8 mouse cellular contexts compared by ENCODE assay signal in genomic region chr11:107545747-107546476, GRCm38 (mm10). TPM values are rescaled to one million over a fixed set of nuclear protein-coding genes. Genes with fewer than 3 reads are reported as not detected.
A peak's percentile ranks its signal among the peaks of the same experiment; 100 is the strongest.
DNase-seq lines count a peak whose midpoint lies in the region; ATAC-seq and TF ChIP-seq lines count a peak whose summit lies in the region.

No protein-coding gene starts in this region.

- ATAC-seq in embryonic facial prominence, embryonic 11.5 days (replicated peaks; ENCODE audit: insufficient number of reproducible peaks, low FRiP score, low TSS enrichment, low read depth): no peak
- ATAC-seq in lung, embryonic 16.5 days (ENCODE audit: low read depth): no peak
- ATAC-seq in megakaryocyte progenitor cell, adult 5-6 weeks (replicated peaks; ENCODE audit: poor library complexity): no peak
- no peak for ATAC-seq in activated CD4-positive, CD25-positive, alpha-beta regulatory T cell, adult 4 months

- peak; percentile 65 for DNase-seq in ES-E14 (ENCODE audit: low read depth, low spot score)
- no peak for DNase-seq in embryonic facial prominence, embryonic 11.5 days (ENCODE audit: low spot score)
- DNase-seq in kidney, adult 2 months: peak; percentile 40
- no peak for DNase-seq in B cell, adult 2 months
- no peak for DNase-seq in cerebellum, adult 9-10 months

- no peaks in the 10 kb centered on the region for H3K9me3 ChIP-seq in ES-E14 (ENCODE audit: control insufficient read depth, insufficient read depth, low read depth, low read length)
- no peaks in the 10 kb centered on the region for H3K9me3 ChIP-seq in embryonic facial prominence, embryonic 11.5 days (replicated peaks; ENCODE audit: control insufficient read depth, low read length)
- no peaks in the 10 kb centered on the region for H3K9me3 ChIP-seq in lung, embryonic 16.5 days (ENCODE audit: control insufficient read depth, low read length)

- TF ChIP-seq CTCF in kidney, adult 2 months (conservative IDR thresholded peaks at IDR 0.05; ENCODE audit: insufficient read depth, insufficient read length, low read depth, low read length): no peak

- H3K27me3 ChIP-seq in embryonic facial prominence, embryonic 11.5 days (ENCODE audit: control insufficient read depth, insufficient read depth, low read length): no peaks in the 10 kb centered on the region
- no peaks in the 10 kb centered on the region for H3K27me3 ChIP-seq in kidney, adult 2 months (replicated peaks; ENCODE audit: control insufficient read depth, insufficient read depth, low read length)
- H3K27me3 ChIP-seq in lung, embryonic 16.5 days (ENCODE audit: control insufficient read depth, insufficient read depth, low read depth, low read length): no peaks in the 10 kb centered on the region

- H3K27ac ChIP-seq in ES-E14 (ENCODE audit: insufficient read depth, low read depth, low read length, poor library complexity, severe bottlenecking): peak overlapping the region; percentile 90
- H3K27ac ChIP-seq in embryonic facial prominence, embryonic 11.5 days (replicated peaks; ENCODE audit: low read depth, low read length): no peak overlapping the region
- no peak overlapping the region for H3K27ac ChIP-seq in kidney, adult 2 months (ENCODE audit: insufficient read depth, low read depth, low read length)
- H3K27ac ChIP-seq in lung, embryonic 16.5 days (ENCODE audit: low read length): no peak overlapping the region

- no peaks in the 10 kb centered on the region for H3K36me3 ChIP-seq in ES-E14 (ENCODE audit: control insufficient read depth, insufficient read depth, low read length, poor library complexity, severe bottlenecking)
- H3K36me3 ChIP-seq in embryonic facial prominence, embryonic 11.5 days (replicated peaks; ENCODE audit: control insufficient read depth, insufficient read depth, low read depth, low read length): no peaks in the 10 kb centered on the region
- H3K36me3 ChIP-seq in kidney, adult 2 months (ENCODE audit: control insufficient read depth, insufficient read depth, low read length): no peaks in the 10 kb centered on the region
- peaks cover 2% of the 10 kb centered on the region; the same call in 1 of the 2 replicates for H3K36me3 ChIP-seq in lung, embryonic 16.5 days (ENCODE audit: control insufficient read depth, insufficient read depth, low read length)

- in situ Hi-C loops in ES-E14 (cut with MboI; ENCODE audit: low sequenced_read_pairs in 2 of 2, unreplicated experiment in 2 of 2): no loop called here

- H3K4me1 ChIP-seq in ES-E14 (ENCODE audit: control insufficient read depth in 2 of 2, insufficient read depth in 2 of 2, low read length in 2 of 2, poor library complexity in 1 of 2): peaks cover 2 to 4% of the 10 kb centered on the region in 2 experiments; a peak in 2 of 4 replicates
- H3K4me1 ChIP-seq in embryonic facial prominence, embryonic 11.5 days (ENCODE audit: control insufficient read depth, insufficient read depth, low read length): no peaks in the 10 kb centered on the region
- H3K4me1 ChIP-seq in kidney, adult 2 months (ENCODE audit: control insufficient read depth, insufficient read depth, low read length): no peaks in the 10 kb centered on the region
- H3K4me1 ChIP-seq in lung, embryonic 16.5 days (replicated peaks; ENCODE audit: control insufficient read depth, insufficient read depth, low read length): peaks cover 7% of the 10 kb centered on the region

- no peak for TF ChIP-seq POLR2A in kidney, adult 2 months (IDR thresholded peaks at IDR 0.05; ENCODE audit: low read depth, low read length)

- no peak overlapping the region for H3K4me2 ChIP-seq in embryonic facial prominence, embryonic 11.5 days (ENCODE audit: low read depth, low read length)
- H3K4me2 ChIP-seq in lung, embryonic 16.5 days (ENCODE audit: low read depth, low read length): peak overlapping the region; percentile 100

- H3K9ac ChIP-seq in ES-E14 (ENCODE audit: insufficient read depth, low read depth, low read length, poor library complexity, severe bottlenecking): peak overlapping the region; percentile 90; the same call in 1 of the 2 replicates
- H3K9ac ChIP-seq in embryonic facial prominence, embryonic 11.5 days (replicated peaks; ENCODE audit: low read length): peak overlapping the region; percentile 75; the same call in 1 of the 2 replicates
- H3K9ac ChIP-seq in lung, embryonic 16.5 days (ENCODE audit: low read length): peak overlapping the region; percentile 97; the same call in 1 of the 2 replicates

- H3K4me3 ChIP-seq in ES-E14 (ENCODE audit: insufficient read depth in 1 of 2, low read depth in 1 of 2, low read length in 2 of 2, poor library complexity in 1 of 2, severe bottlenecking in 1 of 2): peak overlapping the region; percentile 95 to 100
- 0 out of 2 replicates have a peak overlapping the region, but pooled peaks have one; percentile 73 for H3K4me3 ChIP-seq in embryonic facial prominence, embryonic 11.5 days (ENCODE audit: low read depth, low read length)
- no peak overlapping the region for H3K4me3 ChIP-seq in kidney, adult 2 months (ENCODE audit: insufficient read depth, low read depth, low read length)
- peak overlapping the region; percentile 98 for H3K4me3 ChIP-seq in lung, embryonic 16.5 days (ENCODE audit: low read length)

- WGBS in embryonic facial prominence, embryonic 11.5 days: 19% methylated on average over 13 of the region's 13 CpGs
- WGBS in kidney, adult 2 months: 45% methylated on average over 13 of the region's 13 CpGs
- 25% methylated on average over 13 of the region's 13 CpGs for WGBS in lung, embryonic 16.5 days

TF ChIP-seq in ES-E14, 5 proteins besides CTCF, POLR2A, EP300 and RAD21:
- TF ChIP-seq CHD2 (IDR thresholded peaks at IDR 0.05; ENCODE audit: low read depth, low read length) (no peak), MAFK (IDR thresholded peaks at IDR 0.05; ENCODE audit: insufficient read depth, low read depth, low read length) (no peak), ZNF384 (IDR thresholded peaks at IDR 0.05; ENCODE audit: low read depth, low read length) (no peak)
TF ChIP-seq in ES-E14: peak in this region for 0.

RNA-seq across cellular contexts. Expression of gene Helz, which starts 1.8 kb away (rescaled TPM):
- 40.1 and 43.5 TPM in 2 replicates for total RNA-seq in ES-E14 (2012; rRNA removed)
- 15.3 and 17.9 TPM in 2 replicates for polyA plus RNA-seq in embryonic facial prominence, embryonic 11.5 days (2014; fragmentation: Nextera tagmentation; extraction: Ambion mirVana)
- 16.3 and 18.8 TPM in 2 replicates for polyA plus RNA-seq in kidney, adult 2 months (2012; rRNA removed)
- 21.3 and 21.4 TPM in 2 replicates for polyA plus RNA-seq in lung, embryonic 16.5 days (2015; fragmentation: Nextera tagmentation; extraction: Ambion mirVana)
- 25.4 and 27.1 TPM in 2 replicates for total RNA-seq in megakaryocyte progenitor cell, adult 5-6 weeks (2015)
- 17.6 and 27.3 TPM in 2 replicates for total RNA-seq in megakaryocyte progenitor cell, adult 5-6 weeks (2017)
- polyA plus RNA-seq in activated CD4-positive, CD25-positive, alpha-beta regulatory T cell, adult 4 months (2017; shearing (Covaris generic)): 10 to 100 TPM; 23.9 to 30.6 TPM

Comparison
In these comparisons a context has a peak if more than half of its experiments do, and no peak if none do; other contexts are left out.
1. DNase-seq: peak in ES-E14 (single experiment) and kidney, adult 2 months (single experiment); none in embryonic facial prominence, embryonic 11.5 days (single experiment), B cell, adult 2 months (0 of 2) and cerebellum, adult 9-10 months (single experiment).
2. Peak in every context shown above with its lines, with median percentiles within 50 percentile points of each other: H3K9ac ChIP-seq.